ENCODE assay signal across 19 mouse cellular contexts in genomic region chr1:61145013-61145412, GRCm38 (mm10).
DNase-seq lines count a peak whose midpoint lies in the region; ATAC-seq and TF ChIP-seq lines count a peak whose summit lies in the region.
"Had no signal": no experiment of that assay in that cellular context is flagged by ENCODE, and none has a peak within 500 bp of the region (broad histone marks: within the 10 kb centered on the region; RNA-seq: fewer than 3 reads in every experiment).

No protein-coding gene starts in this region.

- no peak for TF ChIP-seq CTCF in intestine, postnatal 0 days (IDR thresholded peaks at IDR 0.05; ENCODE audit: low read depth)

- no peak overlapping the region for H3K9ac ChIP-seq in midbrain, embryonic 15.5 days
- H3K9ac ChIP-seq in midbrain, embryonic 16.5 days (ENCODE audit: low read depth, low read length), result no peak overlapping the region
- no peak overlapping the region for H3K9ac ChIP-seq in forebrain, embryonic 14.5 days (ENCODE audit: low read length)
- no peak overlapping the region for H3K9ac ChIP-seq in intestine, postnatal 0 days (ENCODE audit: low read depth, low read length)
- H3K9ac ChIP-seq: midbrain, embryonic 12.5 days had no signal

- no peak overlapping the region for H3K4me2 ChIP-seq in midbrain, embryonic 15.5 days
- H3K4me2 ChIP-seq in midbrain, embryonic 16.5 days (ENCODE audit: low read length), result no peak overlapping the region
- peak overlapping the region; percentile 25; the same call in 1 of the 2 replicates for H3K4me2 ChIP-seq in forebrain, embryonic 14.5 days (ENCODE audit: low read length)
- H3K4me2 ChIP-seq in intestine, postnatal 0 days (replicated peaks; ENCODE audit: low read depth), result peak overlapping the region; percentile 13; the same call in 1 of the 2 replicates
- H3K4me2 ChIP-seq: liver, embryonic 11.5 days; midbrain, embryonic 12.5 days had no signal

- WGBS in midbrain, embryonic 15.5 days, result 50% methylated on average over 4 of the region's 4 CpGs
- 49% methylated on average over 4 of the region's 4 CpGs for WGBS in midbrain, embryonic 16.5 days
- 44% methylated on average over 4 of the region's 4 CpGs for WGBS in forebrain, embryonic 14.5 days
- 32% methylated on average over 4 of the region's 4 CpGs for WGBS in intestine, postnatal 0 days

- intact Hi-C loops in heart, postnatal 10 days (cut with DNase I), result loop anchor here (10.0 kb wide), 1 partner anchor 1040 kb away; no protein-coding TSS in a partner anchor
- intact Hi-C loops in left cerebral cortex, postnatal 14 days (cut with DNase I), result no loop called here

- peaks cover 46% of the 10 kb centered on the region for H3K4me1 ChIP-seq in midbrain, embryonic 15.5 days
- H3K4me1 ChIP-seq in midbrain, embryonic 16.5 days (ENCODE audit: control insufficient read depth, insufficient read depth, low read length), result peaks cover 27% of the 10 kb centered on the region
- H3K4me1 ChIP-seq in forebrain, embryonic 14.5 days (ENCODE audit: control insufficient read depth, insufficient read depth, low read length), result peaks cover 55% of the 10 kb centered on the region
- peaks cover 12% of the 10 kb centered on the region; the same call in 1 of the 2 replicates for H3K4me1 ChIP-seq in intestine, postnatal 0 days (replicated peaks; ENCODE audit: control insufficient read depth, insufficient read depth, low read length)

- H3K27ac ChIP-seq in midbrain, embryonic 15.5 days, result 0 out of 2 replicates have a peak overlapping the region, but pooled peaks have one; percentile 21
- no peak overlapping the region for H3K27ac ChIP-seq in midbrain, embryonic 16.5 days (ENCODE audit: low read length)
- peak overlapping the region; percentile 60 for H3K27ac ChIP-seq in forebrain, embryonic 14.5 days (ENCODE audit: low read depth, low read length)
- no peak overlapping the region for H3K27ac ChIP-seq in intestine, postnatal 0 days (ENCODE audit: low read depth, low read length)
- H3K27ac ChIP-seq: midbrain, embryonic 12.5 days had no signal

- H3K4me3 ChIP-seq in midbrain, embryonic 15.5 days, result no peak overlapping the region
- H3K4me3 ChIP-seq in midbrain, embryonic 16.5 days (ENCODE audit: low read depth, low read length), result no peak overlapping the region
- H3K4me3 ChIP-seq in forebrain, embryonic 14.5 days (ENCODE audit: low read depth, low read length), result no peak overlapping the region
- H3K4me3 ChIP-seq in intestine, postnatal 0 days (ENCODE audit: low read depth, low read length), result no peak overlapping the region
- H3K4me3 ChIP-seq: midbrain, embryonic 12.5 days; myocyte had no signal

- H3K27me3 ChIP-seq in midbrain, embryonic 15.5 days (replicated peaks), result no peaks in the 10 kb centered on the region
- no peaks in the 10 kb centered on the region for H3K27me3 ChIP-seq in midbrain, embryonic 16.5 days (ENCODE audit: control insufficient read depth, insufficient read depth, low read depth, low read length)
- H3K27me3 ChIP-seq in forebrain, embryonic 14.5 days (replicated peaks; ENCODE audit: control insufficient read depth, insufficient read depth, low read length), result no peaks in the 10 kb centered on the region
- H3K27me3 ChIP-seq in intestine, postnatal 0 days (replicated peaks; ENCODE audit: control insufficient read depth, insufficient read depth, low read length), result no peaks in the 10 kb centered on the region

- H3K36me3 ChIP-seq in midbrain, embryonic 15.5 days (replicated peaks), result no peaks in the 10 kb centered on the region
- no peaks in the 10 kb centered on the region for H3K36me3 ChIP-seq in midbrain, embryonic 16.5 days (ENCODE audit: control insufficient read depth, insufficient read depth, low read length)
- no peaks in the 10 kb centered on the region for H3K36me3 ChIP-seq in forebrain, embryonic 14.5 days (ENCODE audit: control insufficient read depth, insufficient read depth, low read length)
- H3K36me3 ChIP-seq in intestine, postnatal 0 days (ENCODE audit: control insufficient read depth, insufficient read depth), result no peaks in the 10 kb centered on the region
- H3K36me3 ChIP-seq: midbrain, embryonic 12.5 days had no signal

- no peak for ATAC-seq in midbrain, embryonic 15.5 days (replicated peaks)
- ATAC-seq in midbrain, embryonic 16.5 days, result no peak
- no peak for ATAC-seq in forebrain, embryonic 14.5 days
- no peak for ATAC-seq in intestine, postnatal 0 days
- ATAC-seq: inflammation-experienced regulatory T-cells, adult 6 months had no signal

- H3K9me3 ChIP-seq in midbrain, embryonic 15.5 days, result no peaks in the 10 kb centered on the region
- H3K9me3 ChIP-seq in midbrain, embryonic 16.5 days (replicated peaks; ENCODE audit: control insufficient read depth, low read length, poor library complexity, severe bottlenecking), result no peaks in the 10 kb centered on the region
- H3K9me3 ChIP-seq in forebrain, embryonic 14.5 days (replicated peaks; ENCODE audit: control insufficient read depth, low read length), result no peaks in the 10 kb centered on the region
- no peaks in the 10 kb centered on the region for H3K9me3 ChIP-seq in intestine, postnatal 0 days (ENCODE audit: control insufficient read depth)
- H3K9me3 ChIP-seq: midbrain, embryonic 12.5 days had no signal

- DNase-seq in heart, adult 11 months, result peak; percentile 87
- no peak for DNase-seq in heart, postnatal 10 days
- no peak for DNase-seq in forebrain, embryonic 14.5 days (ENCODE audit: low spot score)
- DNase-seq in left cerebral cortex, postnatal 14 days (ENCODE audit: low spot score in 2 of 2), result no peak
- DNase-seq in thymus, postnatal 4 days, result no peak
- DNase-seq: adrenal gland, adult 2 months; cerebellum, adult 11 months; gastrocnemius, postnatal 10 days; heart, postnatal 14 days; lung, adult 2 months; lung, postnatal 36 days; right cerebral cortex, postnatal 14 days had no signal

Comparison
In these comparisons a context has a peak if more than half of its experiments do, and no peak if none do; other contexts are left out.
1. H3K27ac ChIP-seq: peak in midbrain, embryonic 15.5 days (single experiment) and forebrain, embryonic 14.5 days (single experiment); none in midbrain, embryonic 16.5 days (single experiment) and intestine, postnatal 0 days (single experiment).
2. H3K4me2 ChIP-seq: peak in forebrain, embryonic 14.5 days (single experiment) and intestine, postnatal 0 days (single experiment); none in midbrain, embryonic 15.5 days (single experiment) and midbrain, embryonic 16.5 days (single experiment).